Mouse (Mus musculus): Measurements from ENCODE around the gene Sox10. TPM values are rescaled to one million over a fixed set of nuclear protein-coding genes. Genes with fewer than 3 reads are reported as not detected.

Sox10 gene
- polyA plus RNA-seq (2015; fragmentation: Nextera tagmentation; extraction: Ambion mirVana), result 2.8 and 3.5 TPM in 2 replicates

- Histone ChIP-seq H3K27ac (ENCODE audit: low read depth, low read length) (no peak within 1 kb of the TSS), H3K36me3 (ENCODE audit: control insufficient read depth, insufficient read depth) (no peaks in the 10 kb centered on the region), H3K9me3 (ENCODE audit: control insufficient read depth) (no peaks in the 10 kb centered on the region), H3K4me2 (replicated peaks; ENCODE audit: low read depth) (no peak within 1 kb of the TSS), H3K4me1 (replicated peaks; ENCODE audit: control insufficient read depth, insufficient read depth, low read length) (no peaks in the 10 kb centered on the region), H3K27me3 (replicated peaks; ENCODE audit: control insufficient read depth, insufficient read depth, low read length) (peaks cover 49% of the 10 kb centered on the region), H3K9ac (ENCODE audit: low read depth, low read length) (no peak within 1 kb of the TSS), H3K4me3 (ENCODE audit: low read depth, low read length) (no peak within 1 kb of the TSS)
- 51% methylated on average over 5 of the region's 5 CpGs for WGBS
- TF ChIP-seq CTCF (IDR thresholded peaks at IDR 0.05; ENCODE audit: low read depth), result no peak
- no peak for ATAC-seq
Measured at GRCm38 (mm10) chr15:79165140-79165539, at the start of gene Sox10. Sox10 (minus strand) TSS chr15:79165240.

- Histone ChIP-seq H3K36me3 (ENCODE audit: control insufficient read depth, insufficient read depth) (no peaks in the 10 kb centered on the region), H3K9me3 (ENCODE audit: control insufficient read depth) (no peaks in the 10 kb centered on the region), H3K27me3 (replicated peaks; ENCODE audit: control insufficient read depth, insufficient read depth, low read length) (no peaks in the 10 kb centered on the region), H3K27ac (ENCODE audit: low read depth, low read length) (no peak overlapping the region), H3K9ac (ENCODE audit: low read depth, low read length) (no peak overlapping the region), H3K4me2 (replicated peaks; ENCODE audit: low read depth) (no peak overlapping the region), H3K4me3 (ENCODE audit: low read depth, low read length) (no peak overlapping the region), H3K4me1 (replicated peaks; ENCODE audit: control insufficient read depth, insufficient read depth, low read length) (no peaks in the 10 kb centered on the region)
- no peak for TF ChIP-seq CTCF (IDR thresholded peaks at IDR 0.05; ENCODE audit: low read depth)
- no peak for ATAC-seq
- 76% methylated on average over 6 of the region's 6 CpGs for WGBS
Measured at GRCm38 (mm10) chr15:79213591-79213990, 48.6 kb upstream of the Sox10 start.

GRCm38 (mm10) chr15:79212750-79213446 lies 47.9 kb upstream of the Sox10 start:
- Histone ChIP-seq H3K27ac (ENCODE audit: low read depth, low read length) (no peak overlapping the region), H3K36me3 (ENCODE audit: control insufficient read depth, insufficient read depth) (no peaks in the 10 kb centered on the region), H3K27me3 (replicated peaks; ENCODE audit: control insufficient read depth, insufficient read depth, low read length) (no peaks in the 10 kb centered on the region), H3K9me3 (ENCODE audit: control insufficient read depth) (no peaks in the 10 kb centered on the region), H3K4me2 (replicated peaks; ENCODE audit: low read depth) (no peak overlapping the region), H3K4me3 (ENCODE audit: low read depth, low read length) (no peak overlapping the region), H3K9ac (ENCODE audit: low read depth, low read length) (no peak overlapping the region), H3K4me1 (replicated peaks; ENCODE audit: control insufficient read depth, insufficient read depth, low read length) (no peaks in the 10 kb centered on the region)
- ATAC-seq, result no peak
- WGBS, result 87% methylated on average over 26 of the region's 26 CpGs
- no peak for TF ChIP-seq CTCF (IDR thresholded peaks at IDR 0.05; ENCODE audit: low read depth)

DNA sequence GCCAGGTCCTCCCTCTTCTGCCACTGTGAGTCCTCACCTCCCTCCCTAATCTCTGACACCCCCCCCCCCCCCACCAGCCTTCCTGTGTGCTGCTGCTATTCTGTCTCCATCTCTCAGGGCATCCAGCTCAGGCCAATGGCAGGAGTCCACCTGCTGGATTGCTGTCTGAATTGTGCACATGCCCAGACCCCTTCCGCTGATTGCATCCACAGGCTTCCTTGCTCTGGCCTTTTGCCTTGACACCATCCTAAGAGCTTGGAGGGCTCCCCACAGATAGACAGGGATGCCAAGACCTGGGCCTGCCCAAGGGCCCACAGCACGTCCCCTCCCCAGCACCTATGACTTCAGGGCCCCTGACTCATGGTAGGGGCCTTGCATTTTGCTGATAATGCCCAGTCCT lies 45.3 kb upstream of the Sox10 start:
- Histone ChIP-seq H3K9ac (ENCODE audit: low read depth, low read length) (no peak overlapping the region), H3K36me3 (ENCODE audit: control insufficient read depth, insufficient read depth) (no peaks in the 10 kb centered on the region), H3K4me3 (ENCODE audit: low read depth, low read length) (no peak overlapping the region), H3K9me3 (ENCODE audit: control insufficient read depth) (no peaks in the 10 kb centered on the region), H3K27me3 (replicated peaks; ENCODE audit: control insufficient read depth, insufficient read depth, low read length) (0 out of 2 replicates have a peak, but pooled peaks cover 2% of the 10 kb centered on the region), H3K4me1 (replicated peaks; ENCODE audit: control insufficient read depth, insufficient read depth, low read length) (no peaks in the 10 kb centered on the region), H3K4me2 (replicated peaks; ENCODE audit: low read depth) (no peak overlapping the region), H3K27ac (ENCODE audit: low read depth, low read length) (no peak overlapping the region)
- no peak for ATAC-seq
- 79% methylated on average over 2 of the region's 2 CpGs for WGBS
- no peak for TF ChIP-seq CTCF (IDR thresholded peaks at IDR 0.05; ENCODE audit: low read depth)

- H3K9me3 ChIP-seq (ENCODE audit: control insufficient read depth), result no peaks in the 10 kb centered on the region
- H3K27ac ChIP-seq (ENCODE audit: low read depth, low read length), result no peak overlapping the region
- no peak overlapping the region for H3K4me2 ChIP-seq (replicated peaks; ENCODE audit: low read depth)
- TF ChIP-seq CTCF (IDR thresholded peaks at IDR 0.05; ENCODE audit: low read depth), result no peak
- H3K4me1 ChIP-seq (replicated peaks; ENCODE audit: control insufficient read depth, insufficient read depth, low read length), result no peaks in the 10 kb centered on the region
- no peaks in the 10 kb centered on the region for H3K36me3 ChIP-seq (ENCODE audit: control insufficient read depth, insufficient read depth)
- 66% methylated on average over 27 of the region's 27 CpGs for WGBS
- 0 out of 2 replicates have a peak, but pooled peaks cover 3% of the 10 kb centered on the region for H3K27me3 ChIP-seq (replicated peaks; ENCODE audit: control insufficient read depth, insufficient read depth, low read length)
- no peak overlapping the region for H3K9ac ChIP-seq (ENCODE audit: low read depth, low read length)
- no peak overlapping the region for H3K4me3 ChIP-seq (ENCODE audit: low read depth, low read length)
- ATAC-seq, result no peak
Measured at GRCm38 (mm10) chr15:79208758-79209439, 43.9 kb upstream of the Sox10 start.

- H3K27ac ChIP-seq (ENCODE audit: low read depth, low read length), result no peak overlapping the region
- no peaks in the 10 kb centered on the region for H3K4me1 ChIP-seq (replicated peaks; ENCODE audit: control insufficient read depth, insufficient read depth, low read length)
- 65% methylated on average over 6 of the region's 6 CpGs for WGBS
- H3K36me3 ChIP-seq (ENCODE audit: control insufficient read depth, insufficient read depth), result no peaks in the 10 kb centered on the region
- no peak for TF ChIP-seq CTCF (IDR thresholded peaks at IDR 0.05; ENCODE audit: low read depth)
- no peaks in the 10 kb centered on the region for H3K9me3 ChIP-seq (ENCODE audit: control insufficient read depth)
- no peak overlapping the region for H3K4me3 ChIP-seq (ENCODE audit: low read depth, low read length)
- 0 out of 2 replicates have a peak, but pooled peaks cover 3% of the 10 kb centered on the region for H3K27me3 ChIP-seq (replicated peaks; ENCODE audit: control insufficient read depth, insufficient read depth, low read length)
- ATAC-seq, result no peak
- no peak overlapping the region for H3K9ac ChIP-seq (ENCODE audit: low read depth, low read length)
- no peak overlapping the region for H3K4me2 ChIP-seq (replicated peaks; ENCODE audit: low read depth)
Measured at GRCm38 (mm10) chr15:79208211-79208610, 43.2 kb upstream of the Sox10 start.

Measured in intestine, postnatal 0 days (tissue).